Mouse (Mus musculus) megakaryocyte, embryonic 14.5 days (primary cell): ENCODE measurements around the gene Txlnb.

Source experiments
- FLI1 ChIP-seq: IDR thresholded peaks from 2 replicates; pipeline ENCODE4 v1.6.1; 2012; ENCODE audit warnings: low read length, inconsistent platforms, mixed read lengths
- GATA1 ChIP-seq: IDR thresholded peaks from 3 replicates; pipeline ENCODE4 v1.6.1; 2012; ENCODE audit warnings: mixed read lengths, low read length, inconsistent platforms, borderline replicate concordance

DNA sequence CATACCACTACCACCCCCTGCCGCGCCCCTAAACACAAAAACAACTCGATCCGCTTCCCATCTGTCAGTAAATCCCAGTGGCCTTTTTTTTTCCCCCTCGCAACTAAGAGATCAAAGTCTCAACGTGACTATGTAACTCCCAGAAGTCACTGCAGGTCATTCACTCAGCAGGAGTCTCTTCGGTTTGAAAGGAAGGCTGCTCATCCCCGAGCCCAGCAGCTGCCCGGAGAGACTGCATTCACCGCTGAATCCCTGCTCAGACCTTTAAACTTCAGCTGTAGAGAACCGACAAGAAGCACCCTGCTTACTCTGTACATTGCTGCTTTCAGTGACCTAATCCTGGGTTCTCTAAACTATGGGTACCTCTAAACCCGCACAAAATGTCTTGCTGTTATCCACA is 31.4 kb downstream of the Txlnb start:
- TF ChIP-seq GATA1 (no peak), FLI1 (no peak)
